Mouse (Mus musculus): ENCODE measurements at regions not wholly inside any gene's neighbourhood (a gene's known extent, or its start where the extent isn't known, plus 50 kb on each side); places are given as distances from the start of the nearest gene placed in this dataset.
A peak's percentile ranks its signal among the peaks of the same experiment; 100 is the strongest.

DNA sequence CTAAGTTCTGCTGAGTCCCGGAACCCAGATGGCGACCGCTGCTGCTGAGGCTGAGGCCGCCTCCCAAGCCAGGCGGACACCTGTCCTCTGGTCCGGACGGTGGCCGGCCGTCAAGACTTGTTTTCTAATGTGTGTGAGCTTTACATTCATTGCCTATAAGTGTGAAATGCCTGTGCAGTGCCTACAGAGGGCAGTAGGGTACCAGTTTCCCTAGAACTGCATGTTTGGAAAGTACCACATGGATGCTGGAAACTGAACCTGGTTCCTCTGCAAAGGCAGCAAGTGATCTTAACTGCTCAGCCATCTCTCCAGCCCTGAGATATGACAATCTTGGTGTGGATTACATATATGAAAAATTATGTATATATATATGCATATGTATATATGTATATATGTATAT lies 138.6 kb downstream of the Stk31 start:
- H3K27ac ChIP-seq (ENCODE audit: control insufficient read depth, low read depth, low read length) = no peak overlapping the region
- no peaks in the 10 kb centered on the region for H3K4me1 ChIP-seq (ENCODE audit: control insufficient read depth in 1 of 2, insufficient read depth in 2 of 2, low read length in 2 of 2)
- H3K27me3 ChIP-seq (ENCODE audit: control insufficient read depth in 1 of 2, insufficient read depth in 2 of 2, low read length in 2 of 2) = no peaks in the 10 kb centered on the region
- no peaks in the 10 kb centered on the region for H3K36me3 ChIP-seq (ENCODE audit: control insufficient read depth in 1 of 2, insufficient read depth in 2 of 2, low read length in 2 of 2)
- TF ChIP-seq RAD21 (IDR thresholded peaks at IDR 0.05; ENCODE audit: low read depth, low read length) (peak; percentile 3), TCF12 (IDR thresholded peaks at IDR 0.05; ENCODE audit: low read depth, low read length) (no peak)
- no peak overlapping the region for H3K9ac ChIP-seq (ENCODE audit: control insufficient read depth, low read depth, low read length, poor library complexity, severe bottlenecking)
- H3K79me2 ChIP-seq (ENCODE audit: control insufficient read depth, insufficient read depth, low read length, poor library complexity) = no peaks in the 10 kb centered on the region
- DNase-seq (ENCODE audit: low read depth, low spot score) = no peak
- no peak overlapping the region for H3K4me3 ChIP-seq (ENCODE audit: control insufficient read depth in 1 of 2, insufficient read depth in 1 of 2, low read depth in 2 of 2, low read length in 2 of 2)
- H3K9me3 ChIP-seq (replicated peaks; ENCODE audit: insufficient read depth, low read length) = no peaks in the 10 kb centered on the region

DNA sequence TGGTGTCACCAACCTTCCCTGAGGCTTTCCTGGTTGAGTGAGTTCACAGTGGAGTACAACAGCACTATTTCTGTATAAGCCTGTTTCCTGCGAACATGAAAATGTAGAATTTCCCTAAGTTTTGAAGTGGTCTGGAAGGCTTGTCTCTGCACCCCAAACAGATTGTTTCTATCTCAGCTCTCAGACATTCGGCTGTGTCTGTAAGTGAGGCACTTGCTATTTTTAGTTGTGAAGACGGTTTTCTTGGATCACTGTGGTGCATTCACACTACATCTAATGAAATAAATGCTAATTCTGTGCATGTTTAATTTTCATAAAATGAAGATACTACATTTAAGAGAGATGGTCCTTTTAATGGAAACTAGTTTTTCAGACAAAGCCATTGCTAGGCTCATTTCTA lies 139.1 kb downstream of the Stk31 start:
- Histone ChIP-seq H3K4me1 (ENCODE audit: control insufficient read depth in 1 of 2, insufficient read depth in 2 of 2, low read length in 2 of 2) (no peaks in the 10 kb centered on the region), H3K27me3 (ENCODE audit: control insufficient read depth in 1 of 2, insufficient read depth in 2 of 2, low read length in 2 of 2) (no peaks in the 10 kb centered on the region), H3K4me3 (ENCODE audit: control insufficient read depth in 1 of 2, insufficient read depth in 1 of 2, low read depth in 2 of 2, low read length in 2 of 2) (no peak overlapping the region), H3K36me3 (ENCODE audit: control insufficient read depth in 1 of 2, insufficient read depth in 2 of 2, low read length in 2 of 2) (no peaks in the 10 kb centered on the region), H3K27ac (ENCODE audit: control insufficient read depth, low read depth, low read length) (no peak overlapping the region), H3K9ac (ENCODE audit: control insufficient read depth, low read depth, low read length, poor library complexity, severe bottlenecking) (no peak overlapping the region), H3K79me2 (ENCODE audit: control insufficient read depth, insufficient read depth, low read length, poor library complexity) (no peaks in the 10 kb centered on the region), H3K9me3 (replicated peaks; ENCODE audit: insufficient read depth, low read length) (no peaks in the 10 kb centered on the region)
- TF ChIP-seq EP300 (IDR thresholded peaks at IDR 0.05; ENCODE audit: low read depth in 1 of 2, low read length in 2 of 2) (no peak), SIN3A (IDR thresholded peaks at IDR 0.05; ENCODE audit: low read length) (no peak), NRF1 (IDR thresholded peaks at IDR 0.05; ENCODE audit: insufficient read depth, low read depth, low read length, poor library complexity, severe bottlenecking) (no peak), MYC (IDR thresholded peaks at IDR 0.05; ENCODE audit: low read depth, low read length) (no peak), ZKSCAN1 (IDR thresholded peaks at IDR 0.05; ENCODE audit: low read depth, low read length) (no peak), RCOR1 (IDR thresholded peaks at IDR 0.05; ENCODE audit: low read depth, low read length) (no peak), MYB (IDR thresholded peaks at IDR 0.05; ENCODE audit: low read depth, low read length) (no peak), CHD1 (IDR thresholded peaks at IDR 0.05; ENCODE audit: low read depth, low read length) (no peak), POLR2AphosphoS5 (IDR thresholded peaks at IDR 0.05; ENCODE audit: borderline replicate concordance, low read depth, low read length) (no peak), USF2 (IDR thresholded peaks at IDR 0.05; ENCODE audit: borderline replicate concordance in 1 of 2, insufficient read depth in 1 of 2, low read depth in 1 of 2, low read length in 2 of 2) (no peak), MAZ (IDR thresholded peaks at IDR 0.05; ENCODE audit: low read depth, low read length) (no peak), TAL1 (IDR thresholded peaks at IDR 0.05; ENCODE audit: low read length) (no peak), ELF1 (IDR thresholded peaks at IDR 0.05; ENCODE audit: low read depth, low read length) (no peak), MXI1 (IDR thresholded peaks at IDR 0.05; ENCODE audit: low read depth, low read length) (no peak), MEF2A (IDR thresholded peaks at IDR 0.05; ENCODE audit: extremely low read depth, insufficient replicate concordance, low read depth, low read length, poor library complexity, severe bottlenecking) (no peak), POLR2A (IDR thresholded peaks at IDR 0.05; ENCODE audit: control insufficient read depth in 1 of 2, insufficient read depth in 1 of 2, low read depth in 1 of 2, low read length in 2 of 2, poor library complexity in 1 of 2) (no peak)
- no peak for DNase-seq (ENCODE audit: low read depth, low spot score)

Measured in MEL (cell line).